Mouse (Mus musculus): ENCODE measurements around the gene Smarcb1. TPM values are rescaled to one million over a fixed set of nuclear protein-coding genes. Genes with fewer than 3 reads are reported as not detected.

Smarcb1 gene
- polyA plus RNA-seq, 1 experiment, result 71.1 TPM

GRCm38 (mm10) chr10:75898039-75898564 lies 23.3 kb downstream of the Smarcb1 start:
- no peak overlapping the region for H3K9ac ChIP-seq (ENCODE audit: low read depth, poor library complexity, severe bottlenecking)
- H3K27ac ChIP-seq (ENCODE audit: insufficient read depth, low read length), result no peak overlapping the region
- TF ChIP-seq POLR2A (IDR thresholded peaks at IDR 0.05; ENCODE audit: insufficient read depth, low read length), result no peak
- no peak for TF ChIP-seq CTCF (IDR thresholded peaks at IDR 0.05; ENCODE audit: low read depth, low read length)
- TF ChIP-seq EP300 (IDR thresholded peaks at IDR 0.05; ENCODE audit: insufficient read depth, low read depth, low read length), result no peak
- no peaks in the 10 kb centered on the region for H3K4me1 ChIP-seq (ENCODE audit: control insufficient read depth, insufficient read depth, low read length)
- peaks cover 21% of the 10 kb centered on the region for H3K36me3 ChIP-seq (ENCODE audit: control insufficient read depth, insufficient read depth, low read length, poor library complexity, severe bottlenecking)
- H3K4me3 ChIP-seq (ENCODE audit: low read depth, low read length), result no peak overlapping the region
- no peaks in the 10 kb centered on the region for H3K9me3 ChIP-seq (replicated peaks; ENCODE audit: control insufficient read depth, insufficient read depth, low read length, poor library complexity, severe bottlenecking)
- H3K27me3 ChIP-seq (ENCODE audit: control insufficient read depth, insufficient read depth, low read length, poor library complexity, severe bottlenecking), result no peaks in the 10 kb centered on the region

GRCm38 (mm10) chr10:75897373-75897772 lies 24.0 kb downstream of the Smarcb1 start:
- Histone ChIP-seq H3K36me3 (ENCODE audit: control insufficient read depth, insufficient read depth, low read length, poor library complexity, severe bottlenecking) (peaks cover 14% of the 10 kb centered on the region; the same call in 1 of the 2 replicates), H3K9ac (ENCODE audit: low read depth, poor library complexity, severe bottlenecking) (no peak overlapping the region), H3K4me3 (ENCODE audit: low read depth, low read length) (no peak overlapping the region), H3K27me3 (ENCODE audit: control insufficient read depth, insufficient read depth, low read length, poor library complexity, severe bottlenecking) (no peaks in the 10 kb centered on the region), H3K27ac (ENCODE audit: insufficient read depth, low read length) (no peak overlapping the region), H3K4me1 (ENCODE audit: control insufficient read depth, insufficient read depth, low read length) (no peaks in the 10 kb centered on the region), H3K9me3 (replicated peaks; ENCODE audit: control insufficient read depth, insufficient read depth, low read length, poor library complexity, severe bottlenecking) (no peaks in the 10 kb centered on the region)
- TF ChIP-seq CTCF (IDR thresholded peaks at IDR 0.05; ENCODE audit: low read depth, low read length) (peak; percentile 80), POLR2A (IDR thresholded peaks at IDR 0.05; ENCODE audit: insufficient read depth, low read length) (no peak)

GRCm38 (mm10) chr10:75896208-75896607 lies 25.2 kb downstream of the Smarcb1 start:
- Histone ChIP-seq H3K9ac (ENCODE audit: low read depth, poor library complexity, severe bottlenecking) (no peak overlapping the region), H3K4me3 (ENCODE audit: low read depth, low read length) (no peak overlapping the region), H3K27me3 (ENCODE audit: control insufficient read depth, insufficient read depth, low read length, poor library complexity, severe bottlenecking) (no peaks in the 10 kb centered on the region), H3K27ac (ENCODE audit: insufficient read depth, low read length) (no peak overlapping the region), H3K4me1 (ENCODE audit: control insufficient read depth, insufficient read depth, low read length) (no peaks in the 10 kb centered on the region), H3K36me3 (ENCODE audit: control insufficient read depth, insufficient read depth, low read length, poor library complexity, severe bottlenecking) (peaks cover 13% of the 10 kb centered on the region; the same call in 1 of the 2 replicates), H3K9me3 (replicated peaks; ENCODE audit: control insufficient read depth, insufficient read depth, low read length, poor library complexity, severe bottlenecking) (no peaks in the 10 kb centered on the region)
- TF ChIP-seq POLR2A (IDR thresholded peaks at IDR 0.05; ENCODE audit: insufficient read depth, low read length) (no peak), CTCF (IDR thresholded peaks at IDR 0.05; ENCODE audit: low read depth, low read length) (no peak)

- H3K9ac ChIP-seq (ENCODE audit: low read depth, poor library complexity, severe bottlenecking), result no peak overlapping the region
- no peaks in the 10 kb centered on the region for H3K9me3 ChIP-seq (replicated peaks; ENCODE audit: control insufficient read depth, insufficient read depth, low read length, poor library complexity, severe bottlenecking)
- peaks cover 13% of the 10 kb centered on the region; the same call in 1 of the 2 replicates for H3K36me3 ChIP-seq (ENCODE audit: control insufficient read depth, insufficient read depth, low read length, poor library complexity, severe bottlenecking)
- H3K27ac ChIP-seq (ENCODE audit: insufficient read depth, low read length), result no peak overlapping the region
- no peak overlapping the region for H3K4me3 ChIP-seq (ENCODE audit: low read depth, low read length)
- no peaks in the 10 kb centered on the region for H3K4me1 ChIP-seq (ENCODE audit: control insufficient read depth, insufficient read depth, low read length)
- no peaks in the 10 kb centered on the region for H3K27me3 ChIP-seq (ENCODE audit: control insufficient read depth, insufficient read depth, low read length, poor library complexity, severe bottlenecking)
- TF ChIP-seq CTCF (IDR thresholded peaks at IDR 0.05; ENCODE audit: low read depth, low read length) (no peak), EP300 (IDR thresholded peaks at IDR 0.05; ENCODE audit: insufficient read depth, low read depth, low read length) (no peak), POLR2A (IDR thresholded peaks at IDR 0.05; ENCODE audit: insufficient read depth, low read length) (no peak)
Observed at GRCm38 (mm10) chr10:75895730-75896129, 25.7 kb downstream of the Smarcb1 start.

GRCm38 (mm10) chr10:75894601-75895000 lies 26.8 kb downstream of the Smarcb1 start:
- Histone ChIP-seq H3K9me3 (replicated peaks; ENCODE audit: control insufficient read depth, insufficient read depth, low read length, poor library complexity, severe bottlenecking) (no peaks in the 10 kb centered on the region), H3K27ac (ENCODE audit: insufficient read depth, low read length) (no peak overlapping the region), H3K27me3 (ENCODE audit: control insufficient read depth, insufficient read depth, low read length, poor library complexity, severe bottlenecking) (no peaks in the 10 kb centered on the region), H3K4me3 (ENCODE audit: low read depth, low read length) (no peak overlapping the region), H3K4me1 (ENCODE audit: control insufficient read depth, insufficient read depth, low read length) (no peaks in the 10 kb centered on the region), H3K9ac (ENCODE audit: low read depth, poor library complexity, severe bottlenecking) (no peak overlapping the region), H3K36me3 (ENCODE audit: control insufficient read depth, insufficient read depth, low read length, poor library complexity, severe bottlenecking) (peaks cover 11% of the 10 kb centered on the region; the same call in 1 of the 2 replicates)
- TF ChIP-seq CTCF (IDR thresholded peaks at IDR 0.05; ENCODE audit: low read depth, low read length) (no peak), POLR2A (IDR thresholded peaks at IDR 0.05; ENCODE audit: insufficient read depth, low read length) (no peak), EP300 (IDR thresholded peaks at IDR 0.05; ENCODE audit: insufficient read depth, low read depth, low read length) (no peak)

GRCm38 (mm10) chr10:75893089-75893750 lies 28.2 kb downstream of the Smarcb1 start, which contains the start of gene Derl3:
Derl3 (plus strand) TSS chr10:75893413.
- Histone ChIP-seq H3K4me3 (ENCODE audit: low read depth, low read length) (peak within 1 kb of the TSS; percentile 65), H3K9me3 (replicated peaks; ENCODE audit: control insufficient read depth, insufficient read depth, low read length, poor library complexity, severe bottlenecking) (no peaks in the 10 kb centered on the region), H3K4me1 (ENCODE audit: control insufficient read depth, insufficient read depth, low read length) (no peaks in the 10 kb centered on the region), H3K9ac (ENCODE audit: low read depth, poor library complexity, severe bottlenecking) (peak within 1 kb of the TSS; percentile 22), H3K36me3 (ENCODE audit: control insufficient read depth, insufficient read depth, low read length, poor library complexity, severe bottlenecking) (peaks cover 9% of the 10 kb centered on the region; the same call in 1 of the 2 replicates), H3K27me3 (ENCODE audit: control insufficient read depth, insufficient read depth, low read length, poor library complexity, severe bottlenecking) (no peaks in the 10 kb centered on the region), H3K27ac (ENCODE audit: insufficient read depth, low read length) (no peak within 1 kb of the TSS)
- no peak for TF ChIP-seq EP300 (IDR thresholded peaks at IDR 0.05; ENCODE audit: insufficient read depth, low read depth, low read length)
- no peak for TF ChIP-seq CTCF (IDR thresholded peaks at IDR 0.05; ENCODE audit: low read depth, low read length)
- no peak for TF ChIP-seq POLR2A (IDR thresholded peaks at IDR 0.05; ENCODE audit: insufficient read depth, low read length)
